Mouse (Mus musculus) ES-E14 (cell line): ENCODE measurements around the gene Cct7.

Source experiments
- CHD2 ChIP-seq: IDR thresholded peaks from 2 replicates; pipeline ENCODE4 v1.6.1; 2014; ENCODE audit warnings: mild to moderate bottlenecking, low read depth, low read length, inconsistent platforms
- HCFC1 ChIP-seq: IDR thresholded peaks from 2 replicates; pipeline ENCODE4 v1.6.1; 2012; ENCODE audit warnings: low read length, inconsistent platforms, borderline replicate concordance; ENCODE audit not compliant: insufficient read depth
- MAFK ChIP-seq: IDR thresholded peaks from 2 replicates; pipeline ENCODE4 v1.6.1; 2014; ENCODE audit warnings: mild to moderate bottlenecking, low read depth, low read length, inconsistent platforms; ENCODE audit not compliant: insufficient read depth
- ZNF384 ChIP-seq: IDR thresholded peaks from 2 replicates; pipeline ENCODE4 v1.6.1; 2012; ENCODE audit warnings: low read depth, low read length, inconsistent platforms

DNA sequence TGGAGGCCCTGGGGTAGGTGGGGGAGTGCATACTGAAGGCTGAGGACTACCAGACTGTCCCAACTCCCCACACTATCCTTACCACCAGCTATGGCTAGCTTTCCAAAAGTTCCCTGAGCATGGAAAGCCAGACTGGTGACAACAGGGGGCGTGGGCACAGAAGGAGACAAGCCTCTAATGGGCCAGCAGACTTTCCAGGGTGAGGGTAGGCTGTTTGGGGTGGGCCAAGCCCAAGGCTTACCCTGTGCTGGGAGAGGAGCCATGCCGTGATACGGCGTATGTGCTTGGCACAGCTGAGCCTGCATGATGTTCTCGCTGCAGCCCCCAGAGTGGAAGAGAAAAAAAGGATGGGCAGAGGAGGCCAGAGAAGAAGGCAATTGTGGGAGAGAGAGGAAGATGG is 28.7 kb downstream of the Cct7 start:
- TF ChIP-seq HCFC1 (no peak), CHD2 (no peak), MAFK (no peak), ZNF384 (no peak)
